Mouse (Mus musculus): ENCODE data around the gene H1f0.
"Not testable (repeated sequence)": the region's sequence is repeated elsewhere in the genome, so short reads cannot be mapped to it uniquely, and the experiment has no call there.

Gene H1f0

GRCm38 (mm10) chr15:79003079-79003478, 25.2 kb upstream of the H1f0 start:
- DNase-seq (ENCODE audit: low spot score in 2 of 2) = no peak

DNA sequence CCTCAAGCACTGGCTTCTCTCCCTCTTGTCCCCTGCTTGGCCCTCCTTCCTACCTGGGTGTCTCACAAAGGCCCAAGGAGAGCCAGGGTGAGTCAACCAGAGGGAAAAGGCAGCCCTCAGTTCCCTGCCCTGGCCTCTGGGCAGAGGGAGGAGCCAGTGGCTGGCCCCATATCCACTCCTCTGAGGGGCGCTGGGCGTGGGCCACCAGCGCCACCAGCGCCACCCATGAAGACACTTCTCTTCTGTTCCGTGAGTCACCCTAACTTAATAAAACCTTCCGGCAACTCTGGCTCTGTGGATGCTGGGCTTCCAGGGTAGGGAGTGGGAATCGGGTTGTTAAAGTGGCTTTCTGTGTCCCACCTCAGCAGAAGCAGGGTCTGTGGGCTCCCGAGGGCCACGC, 22.7 kb upstream of the H1f0 start:
- DNase-seq (ENCODE audit: low spot score in 2 of 2) = no peak

DNA sequence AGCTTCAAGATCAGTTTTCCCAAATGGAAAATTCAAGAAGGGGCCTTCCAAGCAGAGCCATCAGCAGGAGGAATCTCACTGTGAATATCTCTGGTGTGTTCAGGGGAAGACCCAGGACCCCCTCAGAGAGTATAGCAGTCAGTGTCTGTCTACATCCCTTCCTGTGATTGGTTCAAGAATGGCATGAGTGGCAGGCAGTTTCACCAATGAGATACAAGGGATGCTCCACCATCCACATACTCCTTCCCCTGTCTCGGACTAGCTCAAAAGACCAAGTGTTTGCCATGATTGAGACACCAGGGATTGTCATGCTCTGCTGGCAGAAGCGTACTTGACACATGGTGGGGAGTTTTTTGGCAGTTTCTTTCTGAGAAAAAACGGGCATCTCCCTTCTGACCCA, 21.6 kb upstream of the H1f0 start:
- DNase-seq (ENCODE audit: low spot score in 2 of 2) = no peak

GRCm38 (mm10) chr15:79007059-79007458, 21.2 kb upstream of the H1f0 start:
- no peak for DNase-seq (ENCODE audit: low spot score in 2 of 2)

GRCm38 (mm10) chr15:79007836-79008235, 20.4 kb upstream of the H1f0 start:
- not testable (repeated sequence) for DNase-seq (ENCODE audit: low spot score in 2 of 2)

- DNase-seq (ENCODE audit: low spot score in 2 of 2) = no peak
Measured at GRCm38 (mm10) chr15:79009734-79010133, 18.5 kb upstream of the H1f0 start.

DNA sequence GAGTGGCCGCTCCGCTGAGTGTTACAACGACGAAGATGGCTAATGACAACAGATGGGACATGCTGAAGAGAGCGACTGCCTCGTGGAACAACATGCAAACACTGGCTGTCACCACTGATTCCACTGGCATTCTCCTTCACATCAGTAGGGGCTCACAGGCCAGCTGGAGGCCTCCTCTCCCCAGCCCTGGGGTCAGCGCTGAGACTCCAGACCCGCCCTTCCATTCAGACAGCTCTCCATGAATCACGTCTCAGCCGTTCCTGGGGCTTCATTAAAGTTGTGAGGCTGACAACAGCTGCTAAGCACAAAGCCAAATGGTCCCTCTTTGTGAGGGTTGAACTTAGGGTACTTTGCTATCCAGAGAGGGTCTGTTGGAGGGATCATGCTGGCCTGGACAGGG, 16.7 kb upstream of the H1f0 start:
- DNase-seq (ENCODE audit: low spot score in 2 of 2) = no peak

DNA sequence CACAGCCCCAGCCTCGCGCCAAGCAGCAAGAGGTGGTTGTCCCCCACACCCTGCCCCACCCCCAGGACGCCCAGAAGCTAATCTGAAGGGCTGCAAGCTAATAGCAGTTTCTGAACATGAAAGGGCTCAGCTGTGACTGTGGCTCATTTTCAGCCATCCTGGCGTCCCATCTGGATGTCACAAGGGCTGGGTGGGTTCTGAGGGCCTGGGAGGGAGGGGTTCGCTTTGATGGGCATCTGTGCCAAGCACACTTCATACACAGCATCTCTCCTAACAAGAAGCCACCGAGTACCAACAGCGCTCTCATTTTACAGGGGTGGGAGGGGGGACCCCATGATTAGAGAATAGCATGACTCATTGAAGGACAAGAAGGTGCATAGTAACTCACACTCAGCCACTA, 14.9 kb upstream of the H1f0 start:
- no peak for DNase-seq (ENCODE audit: low spot score in 2 of 2)

DNA sequence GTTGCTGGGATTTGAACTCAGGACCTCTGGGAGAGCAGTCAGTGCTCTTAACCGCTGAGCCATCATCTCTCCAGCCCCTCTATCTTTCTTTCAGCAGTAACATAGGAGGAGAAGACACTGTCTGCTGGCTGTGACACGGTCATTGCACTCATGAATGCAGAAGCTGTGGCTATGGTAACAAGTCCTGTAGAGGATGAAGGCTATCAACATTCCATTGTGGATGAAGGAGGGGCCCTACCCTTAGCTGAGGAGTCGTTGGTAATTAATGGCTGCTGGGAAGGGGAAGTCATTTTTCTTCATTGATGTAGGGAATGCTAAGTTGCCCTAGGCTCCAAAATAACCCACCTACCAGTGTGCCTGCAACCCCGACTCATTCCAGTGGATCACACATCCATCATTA, 10.1 kb upstream of the H1f0 start:
- DNase-seq (ENCODE audit: low spot score in 2 of 2) = no peak

DNA sequence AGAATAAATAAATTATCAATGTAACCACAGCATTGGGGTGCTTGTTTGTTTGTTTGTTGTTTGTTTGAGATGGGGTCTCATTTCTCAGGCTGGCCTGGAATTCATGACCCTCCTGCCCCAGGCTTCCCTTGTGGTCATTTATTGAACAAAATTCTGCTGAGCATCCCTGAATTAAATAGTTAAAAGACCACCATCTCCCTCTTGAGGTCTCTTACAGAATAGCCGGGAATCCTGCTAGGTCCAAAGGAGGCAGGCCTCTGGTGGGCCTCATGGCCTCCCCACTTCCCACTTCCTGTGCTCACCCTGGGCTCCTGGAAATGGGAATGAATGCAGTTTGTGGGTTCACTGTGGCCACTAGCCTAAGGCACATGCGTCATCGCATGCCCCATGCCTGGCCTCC, 9.4 kb upstream of the H1f0 start:
- DNase-seq (ENCODE audit: low spot score in 2 of 2) = no peak

DNA sequence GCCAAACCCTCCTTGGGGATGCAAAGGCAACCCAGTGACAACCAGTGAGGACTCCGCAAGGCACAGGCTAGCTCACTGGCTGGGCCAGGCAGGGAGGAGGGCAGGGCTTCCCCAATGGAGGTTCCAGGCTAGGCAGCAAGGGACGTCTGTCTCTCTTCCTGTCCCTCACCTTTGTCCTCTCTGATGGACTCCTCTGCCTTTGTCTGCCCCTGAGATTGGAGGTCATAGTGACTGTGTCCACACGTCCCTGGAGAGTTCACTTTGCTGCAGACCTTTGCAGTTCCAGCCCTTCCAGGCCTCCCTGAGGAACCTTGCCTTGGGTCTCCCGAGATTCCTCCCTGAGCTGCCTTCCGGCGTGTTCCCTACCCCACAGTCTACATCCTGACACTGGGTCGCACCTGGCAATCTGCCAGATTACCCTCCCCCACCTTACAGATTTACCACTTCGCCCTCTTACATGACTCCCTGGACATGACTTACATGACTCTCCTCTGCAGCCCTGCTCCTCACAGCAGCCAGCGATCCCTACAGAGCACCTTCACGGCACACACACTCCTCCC, 5.5 kb upstream of the H1f0 start:
- DNase-seq (ENCODE audit: low spot score in 2 of 2) = no peak

GRCm38 (mm10) chr15:79023366-79023765, 4.9 kb upstream of the H1f0 start:
- no peak for DNase-seq (ENCODE audit: low spot score in 2 of 2)

- peak in 1 of 2 experiments; percentile 41 for DNase-seq (ENCODE audit: low spot score in 2 of 2)
Measured at GRCm38 (mm10) chr15:79025687-79026308, 2.5 kb upstream of the H1f0 start.

DNA sequence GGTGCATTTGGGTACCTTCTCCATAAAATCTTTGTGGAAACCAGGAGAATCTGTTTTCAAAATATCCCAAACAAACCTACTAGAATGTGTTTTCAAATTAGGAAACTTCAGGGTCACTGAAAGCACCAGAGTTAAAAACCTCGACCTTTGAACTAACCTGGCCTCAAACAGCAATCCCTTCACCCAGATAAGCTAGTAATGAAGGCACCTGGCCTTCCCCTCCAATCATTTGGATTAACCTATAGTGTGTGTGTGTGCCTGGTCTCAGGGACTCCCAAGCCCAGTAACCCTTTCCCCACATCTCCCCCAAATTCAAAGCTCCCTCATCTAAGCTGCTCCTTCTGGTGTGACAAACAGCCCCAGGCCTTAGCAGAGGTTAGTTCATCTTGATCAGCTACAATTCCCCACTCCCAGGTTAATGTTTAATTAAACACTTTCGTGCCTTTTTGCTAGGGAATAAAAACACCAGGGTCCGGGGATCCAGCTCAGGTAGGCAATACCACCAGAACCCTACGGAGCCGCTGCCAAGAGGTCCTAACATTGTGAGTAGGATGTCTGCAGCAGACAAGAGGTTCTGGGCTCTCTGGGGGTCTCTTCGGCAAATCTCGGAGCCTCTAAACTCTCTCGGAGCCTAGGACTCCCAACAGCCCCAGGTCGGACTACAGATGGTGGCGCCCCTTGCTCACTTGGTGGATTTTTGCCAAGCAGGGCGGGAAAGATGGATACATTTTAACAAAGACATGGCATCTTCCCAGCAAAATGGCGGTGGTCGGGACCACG, 1.5 kb upstream of the H1f0 start:
- DNase-seq (ENCODE audit: low spot score in 2 of 2) = no peak

DNA sequence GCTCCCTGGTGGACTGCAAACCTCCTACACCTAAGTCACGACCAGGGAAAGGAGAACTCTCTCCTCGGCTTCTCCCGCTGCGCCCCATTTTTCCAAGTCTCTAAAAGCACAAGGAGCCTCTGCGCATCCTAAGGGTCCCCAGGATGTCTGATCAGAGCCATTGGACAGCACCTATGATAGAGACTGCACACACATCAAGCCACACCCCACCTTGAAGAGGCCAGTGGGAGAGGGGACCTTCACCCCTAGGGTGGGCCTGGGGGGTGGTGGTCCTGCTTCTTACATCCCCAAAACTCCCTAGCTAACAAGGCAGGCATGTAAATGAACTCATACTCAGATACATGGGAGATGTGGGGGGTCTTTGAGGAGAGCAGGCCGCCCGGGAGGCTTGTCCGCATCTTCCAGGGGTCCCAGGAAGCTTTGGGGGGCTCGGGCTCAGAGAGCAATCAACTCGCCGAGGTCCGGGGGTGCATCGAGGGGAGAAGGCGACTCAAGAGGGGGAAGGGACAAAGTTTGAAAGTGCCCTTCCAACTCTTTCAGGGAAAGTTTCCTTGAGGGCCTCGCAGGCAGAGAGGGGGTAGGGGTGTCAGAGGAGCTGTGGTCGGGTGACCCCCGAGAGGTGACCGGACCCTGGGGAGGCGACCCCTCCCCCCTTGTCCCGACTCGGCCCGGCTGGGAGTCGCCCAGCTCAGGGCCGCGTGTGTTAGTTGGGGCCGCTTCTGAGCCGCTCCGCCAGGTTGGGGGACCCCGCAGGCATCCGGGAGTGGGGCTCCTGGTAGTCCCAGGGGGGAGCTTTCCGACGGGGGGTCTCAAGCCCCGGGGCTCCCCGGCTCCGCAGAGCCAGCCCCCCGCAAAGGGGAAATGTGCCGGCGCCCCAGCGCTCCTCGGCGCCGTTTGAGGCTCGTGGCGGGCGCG, 702 bp upstream of the H1f0 start:
- DNase-seq (ENCODE audit: low spot score in 2 of 2) = no peak

DNA sequence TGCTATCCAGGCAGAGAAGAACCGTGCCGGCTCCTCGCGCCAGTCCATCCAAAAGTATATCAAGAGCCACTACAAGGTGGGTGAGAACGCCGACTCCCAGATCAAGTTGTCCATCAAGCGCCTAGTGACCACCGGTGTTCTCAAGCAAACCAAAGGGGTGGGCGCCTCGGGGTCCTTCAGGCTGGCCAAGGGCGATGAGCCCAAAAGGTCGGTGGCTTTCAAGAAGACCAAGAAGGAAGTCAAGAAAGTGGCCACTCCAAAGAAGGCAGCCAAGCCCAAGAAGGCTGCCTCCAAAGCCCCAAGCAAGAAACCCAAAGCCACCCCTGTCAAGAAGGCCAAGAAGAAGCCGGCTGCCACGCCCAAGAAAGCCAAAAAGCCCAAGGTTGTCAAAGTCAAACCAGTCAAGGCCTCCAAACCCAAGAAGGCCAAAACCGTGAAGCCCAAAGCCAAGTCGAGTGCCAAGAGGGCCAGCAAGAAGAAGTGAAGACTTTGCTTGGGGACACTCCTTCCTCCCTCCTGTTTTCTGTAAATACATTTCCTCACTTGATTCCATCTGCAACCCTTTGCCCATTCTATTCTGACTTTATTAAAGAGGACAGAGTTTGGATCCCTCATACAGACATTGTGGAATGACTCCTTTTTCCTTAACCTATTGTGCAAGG, 704 bp downstream of the H1f0 start:
- DNase-seq (ENCODE audit: low spot score in 2 of 2) = no peak

- DNase-seq (ENCODE audit: low spot score in 2 of 2) = no peak
Measured at GRCm38 (mm10) chr15:79029519-79030241, 1.4 kb downstream of the H1f0 start.

GRCm38 (mm10) chr15:79030551-79031435, 2.5 kb downstream of the H1f0 start:
- peak; percentile 80 to 90 for DNase-seq (ENCODE audit: low spot score in 2 of 2)

- not testable (repeated sequence) for DNase-seq (ENCODE audit: low spot score in 2 of 2)
Measured at GRCm38 (mm10) chr15:79031908-79032307, 3.7 kb downstream of the H1f0 start.

- DNase-seq (ENCODE audit: low spot score in 2 of 2) = peak; percentile 62 to 71
Measured at GRCm38 (mm10) chr15:79037913-79038328, 9.7 kb downstream of the H1f0 start.
